Mouse (Mus musculus): Measurements from ENCODE around the gene Abca8a. TPM values are rescaled to one million over a fixed set of nuclear protein-coding genes. Genes with fewer than 3 reads are reported as not detected.
"Not testable (repeated sequence)": the region's sequence is repeated elsewhere in the genome, so short reads cannot be mapped to it uniquely, and the experiment has no call there.

Abca8a gene
- polyA plus RNA-seq, 1 experiment from 2014 or later = 0.23 TPM

DNA sequence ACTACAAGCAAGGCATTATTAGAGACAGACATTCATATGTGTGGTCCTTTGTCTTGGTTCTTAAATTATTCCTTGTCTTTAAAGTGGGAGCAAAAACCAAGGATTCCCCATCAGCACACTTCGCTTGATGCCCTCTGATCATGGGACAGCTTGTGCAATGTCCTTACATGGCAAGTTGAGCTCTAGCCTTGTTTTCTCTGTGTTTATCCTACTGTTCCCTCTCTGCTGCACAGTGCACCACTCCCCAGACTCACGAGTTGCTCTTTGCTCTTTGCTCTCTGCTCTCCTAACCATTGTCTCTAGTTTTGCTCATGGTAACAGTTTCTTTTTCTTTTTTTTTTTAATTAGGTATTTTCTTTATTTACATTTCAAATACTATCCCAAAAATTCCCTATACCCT lies 35.7 kb downstream of the Abca8a start:
- H3K27me3 ChIP-seq = no peaks in the 10 kb centered on the region
- ChIA-PET CTCF (interaction anchor here (1.6 kb wide), 1 partner anchor 13 kb away, joined by 5 read pairs; no protein-coding TSS in a partner anchor), POLR2A (no interaction called here)
- DNase-seq (ENCODE audit: low read depth, low spot score) (no peak), ATAC-seq (no peak)
- TF ChIP-seq CTCF (IDR thresholded peaks at IDR 0.05) = no peak
- in situ Hi-C loops (cut with MboI; ENCODE audit: low pct_unique_long_range_greater_than_20kb) = no loop called here

DNA sequence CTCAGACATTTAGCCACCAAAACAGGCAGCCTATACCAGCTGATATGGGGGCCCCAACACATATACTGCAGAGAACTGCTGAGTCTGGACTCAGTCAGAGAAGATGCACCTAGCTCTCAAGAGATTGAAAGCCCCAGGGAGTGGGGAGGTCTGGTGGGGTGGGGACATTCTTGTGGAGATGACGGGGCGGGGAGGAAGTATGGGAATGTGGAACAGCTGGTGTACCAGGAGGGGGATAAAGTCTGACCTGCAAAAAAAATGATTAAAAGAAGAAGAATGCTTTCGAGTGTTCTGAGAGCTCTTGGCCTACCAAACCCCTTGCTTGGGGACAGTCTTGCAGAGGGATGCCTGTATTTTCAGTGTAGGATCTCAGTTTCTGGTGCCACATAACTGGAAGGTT lies 42.1 kb downstream of the Abca8a start:
- ATAC-seq (no peak), DNase-seq (ENCODE audit: low read depth, low spot score) (no peak)
- TF ChIP-seq CTCF (IDR thresholded peaks at IDR 0.05) = no peak
- CTCF ChIA-PET = no interaction called here
- in situ Hi-C loops (cut with MboI; ENCODE audit: low pct_unique_long_range_greater_than_20kb) = no loop called here
- no peaks in the 10 kb centered on the region for H3K27me3 ChIP-seq
- POLR2A ChIA-PET = no interaction called here

DNA sequence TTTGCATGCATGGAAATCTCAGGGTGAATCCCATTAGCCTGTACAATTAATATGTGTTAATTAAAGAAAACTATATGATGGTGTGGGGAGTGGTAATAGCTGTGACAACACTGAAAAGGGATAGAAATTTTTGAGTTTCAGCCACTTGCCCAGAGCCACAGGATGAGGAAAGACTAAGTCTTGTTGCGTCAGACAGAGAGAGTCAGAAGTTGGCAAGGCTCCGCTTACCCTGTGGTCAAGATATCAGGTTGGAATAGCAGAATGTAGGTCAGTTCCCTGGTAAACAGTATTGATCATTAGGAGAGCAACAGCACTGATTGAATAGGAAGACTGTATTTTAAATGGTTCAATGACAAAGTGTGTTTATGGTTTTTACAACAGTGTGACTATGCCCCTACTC lies 58.0 kb downstream of the Abca8a start:
- ChIA-PET CTCF (interaction anchor here (1.7 kb wide), 1 partner anchor 13 kb away, joined by 5 read pairs; no protein-coding TSS in a partner anchor), POLR2A (no interaction called here)
- H3K27me3 ChIP-seq = no peaks in the 10 kb centered on the region
- ATAC-seq = no peak
- DNase-seq (ENCODE audit: low read depth, low spot score) = no peak
- in situ Hi-C loops (cut with MboI; ENCODE audit: low pct_unique_long_range_greater_than_20kb) = no loop called here
- TF ChIP-seq CTCF (IDR thresholded peaks at IDR 0.05) = no peak

DNA sequence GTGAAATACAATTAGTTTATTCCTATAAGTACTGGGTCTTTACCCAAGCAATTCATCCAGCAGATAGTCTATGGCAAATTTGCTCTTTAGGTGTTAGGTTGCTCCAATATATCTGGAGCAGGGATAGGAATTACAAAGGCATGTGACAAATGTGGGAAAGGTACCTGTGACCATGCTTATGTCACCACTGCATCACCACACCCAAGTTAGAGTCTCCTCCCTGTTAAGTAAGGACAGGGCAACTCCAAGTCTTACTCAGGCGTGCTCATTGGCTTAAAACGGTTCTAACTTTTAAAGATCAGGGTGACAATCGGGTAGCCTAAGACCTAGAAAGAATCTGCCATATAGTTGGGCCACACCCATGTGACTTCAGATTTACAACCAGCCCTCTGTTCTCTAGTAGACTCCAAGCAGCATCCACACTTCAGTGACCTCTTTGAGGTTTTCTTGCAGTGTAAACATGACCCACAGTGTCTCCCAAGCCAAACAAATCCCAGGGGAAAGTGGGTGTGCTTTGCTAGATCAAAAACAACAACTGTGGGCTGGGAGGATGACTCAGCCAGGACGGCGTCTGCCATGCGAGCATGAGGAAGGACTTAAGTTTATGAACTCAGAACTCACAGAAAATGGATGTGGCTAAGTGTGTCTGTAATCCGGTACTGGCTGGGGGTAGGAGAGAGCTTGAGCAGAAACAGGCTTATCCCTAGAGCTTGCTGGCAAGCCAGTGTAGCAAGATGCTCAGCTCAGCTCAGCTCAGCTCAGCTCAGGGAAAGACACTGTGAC lies 66.7 kb downstream of the Abca8a start:
- ATAC-seq (peak; percentile 92), DNase-seq (ENCODE audit: low read depth, low spot score) (peak; percentile 88)
- CTCF ChIA-PET = no interaction called here
- no peak for TF ChIP-seq CTCF (IDR thresholded peaks at IDR 0.05)
- H3K27me3 ChIP-seq = no peaks in the 10 kb centered on the region
- POLR2A ChIA-PET = no interaction called here
- in situ Hi-C loops (cut with MboI; ENCODE audit: low pct_unique_long_range_greater_than_20kb) = no loop called here

DNA sequence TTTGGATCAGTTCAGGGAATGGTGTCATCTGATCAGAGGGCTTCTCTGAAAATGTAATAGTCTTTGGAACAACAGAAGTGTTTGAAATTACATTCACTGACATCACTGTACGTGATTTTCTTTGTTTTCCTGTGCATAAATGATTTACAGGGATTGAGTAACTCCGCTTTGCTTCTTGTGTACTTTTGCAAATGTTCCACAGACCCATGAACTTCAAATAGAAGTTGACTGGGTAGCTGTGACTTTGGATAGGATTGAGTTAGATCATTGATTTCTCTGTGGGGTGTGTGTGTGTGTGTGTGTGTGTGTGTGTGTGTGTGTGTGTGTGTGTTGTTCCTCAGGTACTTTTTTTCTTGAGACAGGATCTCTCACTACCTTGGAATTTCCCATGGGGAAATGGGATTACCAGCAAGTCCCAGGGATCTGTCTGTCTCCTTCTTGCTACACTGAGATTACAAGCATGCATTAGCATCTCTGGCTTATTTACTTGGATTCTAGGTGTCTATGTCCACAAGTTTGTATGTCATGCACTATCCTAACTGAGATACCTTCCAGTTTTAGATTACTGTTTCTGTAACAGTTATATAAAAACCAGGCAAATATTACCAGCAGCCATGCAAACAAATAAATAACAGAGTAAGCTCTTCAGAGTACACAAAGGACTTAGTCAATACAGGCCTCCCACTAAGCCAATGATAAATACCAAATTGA lies 84.8 kb downstream of the Abca8a start:
- ChIA-PET POLR2A (interaction anchor here (0.7 kb wide), 1 partner anchor 267 kb away, joined by 4 read pairs; no protein-coding TSS in a partner anchor), CTCF (interaction anchor here (0.9 to 1.8 kb wide), 2 partner anchors 28 to 77 kb away, joined by 3 to 4 read pairs; no protein-coding TSS in a partner anchor)
- no peaks in the 10 kb centered on the region for H3K27me3 ChIP-seq
- DNase-seq (ENCODE audit: low read depth, low spot score) (no peak), ATAC-seq (no peak)
- TF ChIP-seq CTCF (IDR thresholded peaks at IDR 0.05) = no peak
- in situ Hi-C loops (cut with MboI; ENCODE audit: low pct_unique_long_range_greater_than_20kb) = no loop called here

DNA sequence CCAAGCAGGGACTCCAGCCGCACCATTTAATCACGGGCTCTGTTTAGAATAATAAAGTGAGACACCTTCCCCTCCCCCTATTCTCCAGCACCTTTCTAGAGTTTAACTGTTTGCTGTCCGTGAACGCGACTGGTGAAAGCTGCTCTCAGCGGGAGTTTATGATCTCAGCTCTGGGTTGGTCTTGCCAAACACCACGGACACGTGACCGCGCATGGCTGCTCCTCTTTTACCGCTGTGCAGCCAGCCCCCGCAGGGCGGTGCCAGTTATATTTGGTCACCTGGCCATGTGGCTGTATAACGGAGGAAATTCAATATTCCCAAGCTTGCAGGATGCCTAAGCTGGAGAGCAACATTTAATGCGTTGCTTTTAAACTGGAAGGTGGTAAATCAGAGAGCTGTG lies 100.2 kb downstream of the Abca8a start, which contains the start of gene Abca8b:
Gene Abca8b (minus strand): TSS at position 222 of the 400 bp plus-strand sequence.
- ChIA-PET CTCF (interaction anchor here (0.8 to 1.1 kb wide), 5 partner anchors 8 to 98 kb away, joined by 3 to 4 read pairs (median 3); no protein-coding TSS in a partner anchor), POLR2A (no interaction called here)
- ATAC-seq = peak; percentile 57
- DNase-seq (ENCODE audit: low read depth, low spot score) = no peak
- TF ChIP-seq CTCF (IDR thresholded peaks at IDR 0.05) = no peak
- no peaks in the 10 kb centered on the region for H3K27me3 ChIP-seq
- in situ Hi-C loops (cut with MboI; ENCODE audit: low pct_unique_long_range_greater_than_20kb) = no loop called here

DNA sequence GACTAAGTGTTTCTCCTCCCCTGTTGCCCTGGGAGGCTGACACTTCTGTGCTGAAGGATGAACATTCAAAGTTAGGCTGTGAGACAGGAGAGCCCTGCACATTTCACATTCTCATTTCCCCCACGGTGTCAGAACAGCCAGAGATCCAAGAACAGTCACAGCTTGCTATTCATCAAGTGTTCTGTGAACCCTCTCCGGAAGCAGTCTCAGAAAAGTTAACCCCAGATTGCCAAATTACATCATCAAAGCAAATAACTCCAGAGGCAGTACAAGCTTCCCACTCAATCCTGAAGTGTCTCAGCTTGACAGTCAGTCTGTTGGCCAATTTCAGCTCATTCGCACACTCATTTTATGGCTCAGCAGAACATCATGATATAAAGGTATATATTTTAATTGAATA lies 100.8 kb downstream of the Abca8a start:
- no peaks in the 10 kb centered on the region for H3K27me3 ChIP-seq
- POLR2A ChIA-PET = no interaction called here
- DNase-seq (ENCODE audit: low read depth, low spot score) (no peak), ATAC-seq (no peak)
- in situ Hi-C loops (cut with MboI; ENCODE audit: low pct_unique_long_range_greater_than_20kb) = no loop called here
- CTCF ChIA-PET = interaction anchor here (1.1 kb wide), 2 partner anchors 10 to 16 kb away, joined by 4 read pairs; no protein-coding TSS in a partner anchor
- no peak for TF ChIP-seq CTCF (IDR thresholded peaks at IDR 0.05)

DNA sequence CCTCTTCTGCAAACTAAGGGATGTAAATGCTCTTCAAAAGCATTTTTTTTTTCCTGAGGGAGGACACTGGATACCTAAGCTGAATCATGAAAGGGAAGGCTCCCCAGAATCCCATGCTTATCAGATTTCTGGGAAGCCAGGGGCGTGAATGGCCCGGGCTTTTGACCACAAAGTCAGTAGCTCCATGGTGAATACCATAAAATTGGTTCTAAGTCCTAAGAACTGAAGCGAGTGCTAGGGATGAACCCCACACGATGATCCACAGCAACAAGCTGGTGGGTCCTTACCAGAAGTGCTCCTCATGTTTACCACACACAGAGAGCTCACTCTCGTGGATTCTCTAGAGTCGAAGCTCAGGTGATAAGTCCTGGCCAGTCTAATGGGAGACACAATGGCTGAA lies 101.8 kb downstream of the Abca8a start:
- CTCF ChIA-PET = interaction anchor here (1.5 kb wide), 1 partner anchor 22 kb away, joined by 4 read pairs; no protein-coding TSS in a partner anchor
- in situ Hi-C loops (cut with MboI; ENCODE audit: low pct_unique_long_range_greater_than_20kb) = no loop called here

DNA sequence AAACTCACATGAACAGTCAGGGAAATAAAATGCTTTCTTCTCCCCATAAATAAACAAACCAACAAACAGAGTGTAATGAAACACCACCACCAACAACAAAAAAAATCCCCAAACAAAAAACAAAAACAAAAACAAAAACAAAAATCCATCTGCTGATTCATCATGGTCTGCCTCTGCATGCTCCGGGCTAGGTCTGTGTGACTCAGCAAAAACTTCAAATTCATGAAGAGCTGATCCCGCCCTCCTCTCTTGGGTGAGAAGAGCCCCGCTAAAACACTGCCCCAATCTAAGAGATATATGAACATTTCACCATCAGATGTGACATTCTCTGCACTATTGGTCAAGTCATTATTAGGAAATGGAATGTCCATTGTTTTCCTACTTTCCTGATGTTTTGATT lies 104.5 kb downstream of the Abca8a start:
- ATAC-seq (no peak), DNase-seq (ENCODE audit: low read depth, low spot score) (no peak)
- ChIA-PET POLR2A (interaction anchor here (0.5 kb wide), 1 partner anchor 44 kb away, joined by 3 read pairs; no protein-coding TSS in a partner anchor), CTCF (interaction anchor here (1.3 to 1.6 kb wide), 2 partner anchors 14 to 281 kb away, joined by 3 read pairs; no protein-coding TSS in a partner anchor)
- TF ChIP-seq CTCF (IDR thresholded peaks at IDR 0.05) = no peak
- H3K27me3 ChIP-seq = no peaks in the 10 kb centered on the region
- in situ Hi-C loops (cut with MboI; ENCODE audit: low pct_unique_long_range_greater_than_20kb) = no loop called here

More for the DNA sequence above, 101.8 kb downstream of the Abca8a start:
- H3K27me3 ChIP-seq = no peaks in the 10 kb centered on the region
- ATAC-seq (no peak), DNase-seq (ENCODE audit: low read depth, low spot score) (no peak)
- TF ChIP-seq CTCF (IDR thresholded peaks at IDR 0.05) = no peak
- POLR2A ChIA-PET = interaction anchor here (0.6 kb wide), 1 partner anchor 118 kb away, joined by 3 read pairs; no protein-coding TSS in a partner anchor

DNA sequence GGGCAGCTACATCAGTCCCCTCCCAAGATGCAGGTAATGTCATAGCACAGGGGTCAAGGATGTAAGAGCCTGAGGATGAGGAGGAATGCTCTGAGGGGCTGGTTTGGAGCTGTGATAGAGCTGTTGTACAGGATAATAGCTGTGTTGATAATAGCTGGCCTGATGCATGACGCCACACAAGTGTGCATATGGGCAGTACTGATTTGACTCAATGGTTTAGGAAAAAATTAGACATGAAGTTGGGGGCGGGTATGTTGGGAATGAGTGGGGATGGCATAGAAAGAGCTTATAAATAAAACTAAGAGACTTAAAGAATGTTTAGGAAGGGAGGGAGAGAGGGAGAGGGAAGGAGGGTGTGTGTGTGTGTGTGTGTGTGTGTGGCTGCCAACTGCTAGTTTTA lies 105.5 kb downstream of the Abca8a start:
- ChIA-PET CTCF (interaction anchor here (1.6 kb wide), 1 partner anchor 13 kb away, joined by 3 read pairs; no protein-coding TSS in a partner anchor), POLR2A (no interaction called here)
- in situ Hi-C loops (cut with MboI; ENCODE audit: low pct_unique_long_range_greater_than_20kb) = no loop called here
- DNase-seq (ENCODE audit: low read depth, low spot score) (no peak), ATAC-seq (no peak)
- no peak for TF ChIP-seq CTCF (IDR thresholded peaks at IDR 0.05)
- H3K27me3 ChIP-seq = no peaks in the 10 kb centered on the region

DNA sequence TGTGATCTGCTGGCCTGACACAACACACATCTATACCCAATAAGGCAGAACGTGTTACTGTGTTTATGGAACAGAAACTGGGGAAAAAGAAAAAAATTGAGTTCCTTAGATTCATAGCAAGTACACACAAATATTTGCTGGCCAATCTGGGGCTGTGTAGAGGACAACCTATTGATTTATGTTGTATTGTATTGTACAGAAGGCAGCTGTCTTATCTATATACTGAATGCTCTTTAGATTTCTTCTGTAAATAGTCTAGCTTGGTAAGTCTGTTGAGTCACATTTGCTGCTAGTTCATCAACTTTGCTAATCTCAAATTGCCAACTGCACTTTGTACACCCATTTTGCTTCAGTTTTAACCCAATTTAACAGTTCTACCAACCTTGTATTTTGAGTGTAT lies 107.6 kb downstream of the Abca8a start:
- in situ Hi-C loops (cut with MboI; ENCODE audit: low pct_unique_long_range_greater_than_20kb) = no loop called here
- POLR2A ChIA-PET = no interaction called here
- no peaks in the 10 kb centered on the region for H3K27me3 ChIP-seq
- ATAC-seq (no peak), DNase-seq (ENCODE audit: low read depth, low spot score) (no peak)
- CTCF ChIA-PET = no interaction called here
- no peak for TF ChIP-seq CTCF (IDR thresholded peaks at IDR 0.05)

DNA sequence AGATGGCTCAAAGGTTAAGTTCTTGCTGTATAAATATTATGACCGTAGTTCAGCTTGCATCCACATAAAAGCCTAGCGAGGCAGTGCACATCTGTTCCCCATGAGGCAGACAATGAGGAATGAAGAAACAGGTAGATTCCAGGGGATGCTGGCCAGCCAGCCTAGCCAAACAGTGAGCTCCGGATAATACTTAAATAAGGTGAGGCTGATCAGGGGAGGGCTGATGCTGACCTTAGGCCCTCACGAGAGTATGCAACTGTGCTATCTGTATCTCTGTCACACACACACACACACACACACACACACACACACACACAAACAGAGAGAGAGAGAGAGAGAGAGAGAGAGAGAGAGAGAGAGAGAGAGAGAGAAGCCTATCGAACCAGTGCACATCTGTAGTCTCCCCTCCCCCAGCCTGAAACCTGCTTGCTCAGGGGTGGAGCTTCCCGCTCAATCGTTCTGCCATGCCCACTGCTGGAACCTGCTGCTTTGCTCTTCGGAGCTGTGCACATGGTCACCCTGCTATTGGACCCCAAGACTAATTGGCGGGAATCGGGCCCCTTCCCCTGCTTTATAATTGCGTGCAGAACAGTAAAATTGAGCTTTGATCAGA lies 108.2 kb downstream of the Abca8a start:
- in situ Hi-C loops (cut with MboI; ENCODE audit: low pct_unique_long_range_greater_than_20kb); POLR2A ChIA-PET; H3K27me3 ChIP-seq; DNase-seq (ENCODE audit: low read depth, low spot score); ATAC-seq: not testable (repeated sequence)
- CTCF ChIA-PET = interaction anchor here (1.3 kb wide), 1 partner anchor 8 kb away, joined by 3 read pairs; the partner anchor contains the start of gene Abca8b
